Mouse (Mus musculus) hindbrain, embryonic 10.5 days (tissue): ENCODE data around the gene Cabp1. TPM values are rescaled to one million over a fixed set of nuclear protein-coding genes. Genes with fewer than 3 reads are reported as not detected.

Experiments
- DNase-seq: peaks from one replicate; pipeline ENCODE4 v3.0.0-alpha.2; 2017; ENCODE audit warnings: low spot score
- H3K27ac ChIP-seq: fragments of 300-500 bp; sonication (generic); 2 replicates; pipeline ENCODE4 v1.5.1; 2016; ENCODE audit warnings: mild to moderate bottlenecking, moderate library complexity
- H3K27me3 ChIP-seq: fragments of 300-500 bp; sonication (generic); 2 replicates; pipeline ENCODE4 v1.6.1; 2016; ENCODE audit warnings: mild to moderate bottlenecking; ENCODE audit not compliant: poor library complexity, insufficient read depth, severe bottlenecking
- H3K36me3 ChIP-seq: fragments of 300-500 bp; sonication (generic); 2 replicates; pipeline ENCODE4 v1.6.1; 2016; ENCODE audit warnings: mild to moderate bottlenecking, moderate library complexity
- H3K4me1 ChIP-seq: fragments of 300-500 bp; sonication (generic); replicated peaks from 2 replicates; pipeline ENCODE4 v1.6.1; 2016; ENCODE audit warnings: mild to moderate bottlenecking
- H3K4me3 ChIP-seq: fragments of 300-500 bp; sonication (generic); 2 replicates; pipeline ENCODE4 v1.5.1; 2016; ENCODE audit warnings: mild to moderate bottlenecking, moderate library complexity
- H3K9me3 ChIP-seq: fragments of 300-500 bp; sonication (generic); 2 replicates; pipeline ENCODE4 v1.6.1; 2016; ENCODE audit warnings: mild to moderate bottlenecking, moderate library complexity
- WGBS: fragments of 180-500 bp; shearing (Covaris S2); methylation state at CpG from one replicate; pipeline ENCODE4 v1.1.7; 2016; 5-methylcytosine and 5-hydroxymethylcytosine counted together
- polyA plus RNA-seq: library from polyadenylated mRNA; unstranded; fragments of >200 nt; fragmentation: Nextera tagmentation; extraction: Ambion mirVana; gene quantifications from 2 replicates; pipeline ENCODE4 v1.2.1, GENCODE M21; 2016

The Cabp1 gene
- polyA plus RNA-seq, 1 experiment from 2014 or later = 6.1 TPM

- DNase-seq = peak; percentile 89
- no peaks in the 10 kb centered on the region for H3K27me3 ChIP-seq
- no peaks in the 10 kb centered on the region for H3K9me3 ChIP-seq
- H3K4me1 ChIP-seq = peaks cover 15% of the 10 kb centered on the region
- under 1% methylated on average over 39 of the region's 39 CpGs for WGBS
- peak within 1 kb of the TSS; percentile 93 for H3K27ac ChIP-seq
- peaks cover 57% of the 10 kb centered on the region for H3K36me3 ChIP-seq
- peak within 1 kb of the TSS; percentile 75 for H3K4me3 ChIP-seq
Observed at GRCm38 (mm10) chr5:115118961-115119570, 75.1 kb downstream of the Cabp1 start, which contains the start of gene Acads. Acads (minus strand) TSS chr5:115119346.

Other genes with a start within 250 kb of the Cabp1 start
- gene Hnf1a, start 223.3 kb downstream of the Cabp1 start, polyA plus RNA-seq = 0.05 TPM in 1 of 2 replicates, not detected in the other
- 11.2 TPM in 2 replicates for gene Sppl3, start 183.2 kb downstream of the Cabp1 start, polyA plus RNA-seq
- 22.3 and 22.8 TPM in 2 replicates for gene Gm10401, start 96.1 kb downstream of the Cabp1 start, polyA plus RNA-seq
- 67.2 and 70.6 TPM in 2 replicates for gene Acads, start 75.0 kb downstream of the Cabp1 start, polyA plus RNA-seq
- gene Unc119b, start 59.4 kb downstream of the Cabp1 start, polyA plus RNA-seq = 66.9 and 74.6 TPM in 2 replicates
- 59.5 and 71.1 TPM in 2 replicates for gene Mlec, start 36.2 kb downstream of the Cabp1 start, polyA plus RNA-seq
- gene Pop5, start 41.5 kb upstream of the Cabp1 start, polyA plus RNA-seq = 104 and 114 TPM in 2 replicates
- gene Rnf10, start 78.5 kb upstream of the Cabp1 start, polyA plus RNA-seq = 132 and 172 TPM in 2 replicates
- 49.6 and 55.1 TPM in 2 replicates for gene Coq5, start 85.3 kb upstream of the Cabp1 start, polyA plus RNA-seq
- 1,684 and 1,740 TPM in 2 replicates for gene Dynll1, start 106.6 kb upstream of the Cabp1 start, polyA plus RNA-seq
- gene Srsf9, start 132.8 kb upstream of the Cabp1 start, polyA plus RNA-seq = 383 and 387 TPM in 2 replicates
- gene Gatc, start 146.8 kb upstream of the Cabp1 start, polyA plus RNA-seq = 35.6 and 41.2 TPM in 2 replicates
- gene Triap1, start 146.8 kb upstream of the Cabp1 start, polyA plus RNA-seq = 56.3 and 57.2 TPM in 2 replicates
- 875 and 1,016 TPM in 2 replicates for gene Cox6a1, start 154.6 kb upstream of the Cabp1 start, polyA plus RNA-seq
- 167 and 222 TPM in 2 replicates for gene Msi1, start 235.2 kb upstream of the Cabp1 start, polyA plus RNA-seq